Mouse (Mus musculus) kidney, postnatal 0 days (tissue): ENCODE results near the gene Dyrk4. TPM values are rescaled to one million over a fixed set of nuclear protein-coding genes. Genes with fewer than 3 reads are reported as not detected.

Source experiments
- ATAC-seq: fragments of 200-750 bp; cut with Nextera tagmentation; replicated peaks from 2 replicates; pipeline ENCODE4 v1.8.0; 2017; ENCODE audit warnings: low read depth, moderate number of reproducible peaks, moderate TSS enrichment, moderate library complexity; ENCODE audit not compliant: low FRiP score
- DNase-seq: peaks from one replicate; pipeline ENCODE4 v3.0.0-alpha.2; 2016; ENCODE audit warnings: low spot score
- H3K27ac ChIP-seq: fragments of 300-500 bp; sonication (generic); 2 replicates; pipeline ENCODE4 v1.5.1; 2014; ENCODE audit warnings: mild to moderate bottlenecking
- H3K27me3 ChIP-seq: fragments of 300-500 bp; sonication (generic); 2 replicates; pipeline ENCODE4 v1.6.1; 2014; ENCODE audit warnings: low read length, mixed read lengths; ENCODE audit not compliant: insufficient read depth
- H3K36me3 ChIP-seq: fragments of 300-500 bp; sonication (generic); 2 replicates; pipeline ENCODE4 v1.6.1; 2014; ENCODE audit warnings: low read length, mixed read lengths; ENCODE audit not compliant: insufficient read depth
- H3K4me1 ChIP-seq: fragments of 300-500 bp; sonication (generic); replicated peaks from 2 replicates; pipeline ENCODE4 v1.6.1; 2014; ENCODE audit warnings: antibody characterized with exemption, low read length, mixed read lengths; ENCODE audit not compliant: insufficient read depth
- H3K4me2 ChIP-seq: fragments of 300-500 bp; sonication (generic); 2 replicates; pipeline ENCODE4 v1.6.1; 2014; ENCODE audit warnings: mild to moderate bottlenecking, low read length, moderate library complexity, mixed read lengths
- H3K4me3 ChIP-seq: fragments of 300-500 bp; sonication (generic); replicated peaks from 2 replicates; pipeline ENCODE4 v1.5.1; 2014; ENCODE audit warnings: low read depth, low read length
- H3K9ac ChIP-seq: fragments of 300-500 bp; sonication (generic); 2 replicates; pipeline ENCODE4 v1.6.1; 2014; ENCODE audit warnings: low read depth, low read length
- H3K9me3 ChIP-seq: fragments of 300-500 bp; sonication (generic); replicated peaks from 2 replicates; pipeline ENCODE4 v1.6.1; 2016; ENCODE audit warnings: low read length, inconsistent platforms, mixed read lengths
- CTCF ChIP-seq: IDR thresholded peaks from 2 replicates; pipeline ENCODE4 v1.5.1; 2016; ENCODE audit warnings: antibody characterized with exemption, low read depth, mild to moderate bottlenecking, moderate library complexity
- WGBS: fragments of 180-500 bp; shearing (Covaris S2); extraction: QIAGEN DNeasy Blood & Tissue Kit; methylation state at CpG from one replicate; pipeline ENCODE4 v1.1.7; 2014; 5-methylcytosine and 5-hydroxymethylcytosine counted together
- polyA plus RNA-seq: library from polyadenylated mRNA; unstranded; fragments of >200 nt; fragmentation: Nextera tagmentation; extraction: Ambion mirVana; gene quantifications from 2 replicates; pipeline ENCODE4 v1.2.1, GENCODE M21; 2015

The Dyrk4 gene
- polyA plus RNA-seq, 1 experiment from 2014 or later: not detected

- TF ChIP-seq CTCF: no peak
- ATAC-seq (no peak), DNase-seq (no peak)
- Histone ChIP-seq H3K4me1 (no peaks in the 10 kb centered on the region), H3K4me2 (no peak overlapping the region), H3K4me3 (no peak overlapping the region), H3K27me3 (no peaks in the 10 kb centered on the region), H3K27ac (no peak overlapping the region), H3K36me3 (no peaks in the 10 kb centered on the region), H3K9ac (no peak overlapping the region), H3K9me3 (no peaks in the 10 kb centered on the region)
- WGBS: 84% methylated on average over 5 of the region's 5 CpGs
Measured at GRCm38 (mm10) chr6:126914928-126915327, 6.7 kb downstream of the Dyrk4 start.

GRCm38 (mm10) chr6:126910727-126911126, 10.9 kb downstream of the Dyrk4 start:
- TF ChIP-seq CTCF: no peak
- ATAC-seq: no peak
- WGBS: 75% methylated on average over 4 of the region's 4 CpGs
- Histone ChIP-seq H3K4me1 (no peaks in the 10 kb centered on the region), H3K27ac (no peak overlapping the region), H3K9ac (no peak overlapping the region), H3K36me3 (no peaks in the 10 kb centered on the region), H3K9me3 (no peaks in the 10 kb centered on the region), H3K4me2 (no peak overlapping the region), H3K27me3 (no peaks in the 10 kb centered on the region), H3K4me3 (no peak overlapping the region)
- DNase-seq: no peak

GRCm38 (mm10) chr6:126907876-126908275, 13.8 kb downstream of the Dyrk4 start:
- no peak overlapping the region for H3K27ac ChIP-seq
- H3K36me3 ChIP-seq: no peaks in the 10 kb centered on the region
- WGBS: 51% methylated on average over 3 of the region's 3 CpGs
- H3K27me3 ChIP-seq: no peaks in the 10 kb centered on the region
- H3K4me3 ChIP-seq: no peak overlapping the region
- TF ChIP-seq CTCF: no peak
- H3K4me2 ChIP-seq: no peak overlapping the region
- no peak overlapping the region for H3K9ac ChIP-seq
- ATAC-seq: no peak
- no peaks in the 10 kb centered on the region for H3K9me3 ChIP-seq
- DNase-seq: no peak
- H3K4me1 ChIP-seq: no peaks in the 10 kb centered on the region

GRCm38 (mm10) chr6:126907378-126907777, 14.3 kb downstream of the Dyrk4 start:
- Histone ChIP-seq H3K27me3 (no peaks in the 10 kb centered on the region), H3K27ac (no peak overlapping the region), H3K4me2 (no peak overlapping the region), H3K4me1 (no peaks in the 10 kb centered on the region), H3K9ac (no peak overlapping the region), H3K9me3 (no peaks in the 10 kb centered on the region), H3K36me3 (no peaks in the 10 kb centered on the region), H3K4me3 (no peak overlapping the region)
- ATAC-seq (no peak), DNase-seq (no peak)
- TF ChIP-seq CTCF: no peak
- WGBS: 76% methylated on average over 4 of the region's 5 CpGs

- Histone ChIP-seq H3K27ac (no peak overlapping the region), H3K4me2 (no peak overlapping the region), H3K36me3 (no peaks in the 10 kb centered on the region), H3K4me1 (no peaks in the 10 kb centered on the region), H3K4me3 (no peak overlapping the region), H3K27me3 (no peaks in the 10 kb centered on the region), H3K9ac (no peak overlapping the region), H3K9me3 (no peaks in the 10 kb centered on the region)
- WGBS: 62% methylated on average over 8 of the region's 8 CpGs
- TF ChIP-seq CTCF: no peak
- ATAC-seq: no peak
- DNase-seq: no peak
Measured at GRCm38 (mm10) chr6:126877118-126877517, 44.5 kb downstream of the Dyrk4 start.

- ATAC-seq: no peak
- Histone ChIP-seq H3K36me3 (no peaks in the 10 kb centered on the region), H3K27me3 (no peaks in the 10 kb centered on the region), H3K9ac (no peak within 1 kb of the TSS), H3K4me2 (no peak within 1 kb of the TSS), H3K9me3 (no peaks in the 10 kb centered on the region), H3K27ac (no peak within 1 kb of the TSS), H3K4me3 (no peak within 1 kb of the TSS), H3K4me1 (peaks cover 4% of the 10 kb centered on the region)
- no peak for DNase-seq
- TF ChIP-seq CTCF: no peak
Measured at GRCm38 (mm10) chr6:126852881-126853280, 68.8 kb downstream of the Dyrk4 start, which contains the start of gene Akap3. Gene Akap3 (plus strand): TSS chr6:126853098.
